ENCODE assay signal across 21 mouse cellular contexts in the genomic region with DNA sequence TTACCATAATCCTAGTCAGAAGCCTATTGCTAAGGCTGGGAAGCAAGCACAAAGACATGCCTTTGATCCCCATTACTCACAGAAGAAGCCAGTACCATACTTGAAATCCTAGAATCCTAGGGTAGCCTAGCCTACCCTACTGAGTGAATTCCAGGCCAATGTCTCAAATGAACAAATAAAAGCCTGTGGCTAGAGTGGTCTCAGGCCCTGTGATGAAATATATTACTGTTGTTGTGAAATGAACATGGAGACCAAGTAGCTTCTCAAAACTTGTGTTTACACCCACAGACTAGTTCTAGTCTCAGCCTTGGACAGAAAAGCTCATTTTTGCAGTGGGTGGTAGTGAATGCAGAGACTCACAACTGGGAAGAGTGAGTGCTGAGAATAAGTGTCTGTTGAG. TPM values are rescaled to one million over a fixed set of nuclear protein-coding genes. Genes with fewer than 3 reads are reported as not detected.
"Had no signal": no experiment of that assay in that cellular context is flagged by ENCODE, and none has a peak within 500 bp of the region (broad histone marks: within the 10 kb centered on the region; RNA-seq: fewer than 3 reads in every experiment).

No protein-coding gene starts in this region.

- ATAC-seq: liver, embryonic 12.5 days; liver, postnatal 0 days; lung, postnatal 0 days; midbrain, embryonic 13.5 days; midbrain, embryonic 15.5 days; midbrain, embryonic 16.5 days had no signal

- DNase-seq: left cerebral cortex, postnatal 4 days; liver; liver, embryonic 13.5 days; liver, postnatal 0 days; lung, adult 18-20 months; lung, adult 2 months; lung, embryonic 14.5 days; lung, postnatal 10 days; lung, postnatal 14 days; lung, postnatal 36 days; lung, postnatal 4 days; midbrain, embryonic 14.5 days had no signal

RNA-seq across cellular contexts. Expression of gene Klhl31, which starts 60.0 kb away (rescaled TPM):
- total RNA-seq: left cerebral cortex, postnatal 36 days; megakaryocyte, adult 5-6 weeks; megakaryocyte-erythroid progenitor cell, adult 5-6 weeks; monocyte, adult 5-6 weeks had no signal
